Mouse (Mus musculus) bone marrow macrophage, adult 2 months (primary cell): ENCODE results near the gene Fbxo44. TPM values are rescaled to one million over a fixed set of nuclear protein-coding genes. Genes with fewer than 3 reads are reported as not detected.
"Not testable (repeated sequence)": the region's sequence is repeated elsewhere in the genome, so short reads cannot be mapped to it uniquely, and the experiment has no call there.

Source experiments
- H3K27ac ChIP-seq: 2 replicates; pipeline ENCODE4 v1.5.1; 2012; ENCODE audit warnings: low read depth, low read length; ENCODE audit not compliant: insufficient read depth
- H3K4me1 ChIP-seq: 2 replicates; pipeline ENCODE4 v1.6.1; 2012; ENCODE audit warnings: low read length; ENCODE audit not compliant: control insufficient read depth, insufficient read depth
- H3K4me3 ChIP-seq: 2 replicates; pipeline ENCODE4 v1.5.1; 2012; ENCODE audit warnings: mild to moderate bottlenecking, low read length, moderate library complexity; ENCODE audit not compliant: insufficient read depth
- CTCF ChIP-seq: IDR thresholded peaks from 2 replicates; pipeline ENCODE4 v1.5.1; 2012; ENCODE audit warnings: low read depth, mild to moderate bottlenecking, low read length, moderate library complexity
- POLR2A ChIP-seq: IDR thresholded peaks from 2 replicates; pipeline ENCODE4 v1.6.1; 2012; ENCODE audit warnings: mild to moderate bottlenecking, low read depth, low read length, borderline replicate concordance
- polyA plus RNA-seq: library from polyadenylated mRNA; stranded (reverse); fragments of >200 nt; gene quantifications from 2 replicates; pipeline ENCODE4 v1.2.4, GENCODE M21; 2012; ENCODE audit not compliant: missing spikeins, insufficient read depth, insufficient read length

Gene Fbxo44
- 5.9 and 8.3 TPM in 2 replicates for polyA plus RNA-seq

- peaks cover 2% of the 10 kb centered on the region; the same call in 1 of the 2 replicates for H3K4me1 ChIP-seq
- no peak within 1 kb of the TSS for H3K27ac ChIP-seq
- peak within 1 kb of the TSS; percentile 69 for H3K4me3 ChIP-seq
- TF ChIP-seq CTCF (no peak), POLR2A (no peak)
Measured at GRCm38 (mm10) chr4:148160436-148161390, at the start of gene Fbxo44, which contains the start of gene Fbxo2. Fbxo44 (minus strand) TSS chr4:148160482. Fbxo2 (plus strand) TSS chr4:148160621.

- Histone ChIP-seq H3K4me1 (no peaks in the 10 kb centered on the region), H3K4me3 (no peak overlapping the region), H3K27ac (no peak overlapping the region)
- TF ChIP-seq CTCF: no peak
- TF ChIP-seq POLR2A: no peak
Measured at GRCm38 (mm10) chr4:148204873-148205232, 44.6 kb upstream of the Fbxo44 start.

GRCm38 (mm10) chr4:148204061-148204872 is 44.0 kb upstream of the Fbxo44 start:
- Histone ChIP-seq H3K4me1 (no peaks in the 10 kb centered on the region), H3K27ac (no peak overlapping the region), H3K4me3 (no peak overlapping the region)
- TF ChIP-seq CTCF (no peak), POLR2A (no peak)

GRCm38 (mm10) chr4:148203557-148203956 is 43.3 kb upstream of the Fbxo44 start:
- TF ChIP-seq POLR2A: no peak
- no peak for TF ChIP-seq CTCF
- H3K4me3 ChIP-seq: no peak overlapping the region
- no peaks in the 10 kb centered on the region for H3K4me1 ChIP-seq
- H3K27ac ChIP-seq: no peak overlapping the region

- TF ChIP-seq CTCF (no peak), POLR2A (no peak)
- Histone ChIP-seq H3K27ac (no peak overlapping the region), H3K4me3 (no peak overlapping the region), H3K4me1 (no peaks in the 10 kb centered on the region)
Measured at GRCm38 (mm10) chr4:148198721-148199120, 38.4 kb upstream of the Fbxo44 start.

GRCm38 (mm10) chr4:148194400-148194799 is 34.1 kb upstream of the Fbxo44 start:
- Histone ChIP-seq H3K4me1 (no peaks in the 10 kb centered on the region), H3K4me3 (no peak overlapping the region), H3K27ac (no peak overlapping the region)
- TF ChIP-seq POLR2A: no peak
- TF ChIP-seq CTCF: no peak

GRCm38 (mm10) chr4:148192707-148193245 is 32.5 kb upstream of the Fbxo44 start:
- Histone ChIP-seq H3K4me3 (no peak overlapping the region), H3K27ac (no peak overlapping the region), H3K4me1 (no peaks in the 10 kb centered on the region)
- TF ChIP-seq POLR2A: no peak
- no peak for TF ChIP-seq CTCF

GRCm38 (mm10) chr4:148188767-148189166 is 28.5 kb upstream of the Fbxo44 start:
- not testable (repeated sequence) for H3K4me3 ChIP-seq, H3K27ac ChIP-seq, H3K4me1 ChIP-seq

GRCm38 (mm10) chr4:148185819-148186218 is 25.5 kb upstream of the Fbxo44 start:
- Histone ChIP-seq H3K4me3 (no peak overlapping the region), H3K4me1 (no peaks in the 10 kb centered on the region), H3K27ac (no peak overlapping the region)
- no peak for TF ChIP-seq POLR2A

- H3K27ac ChIP-seq: no peak overlapping the region
- H3K4me3 ChIP-seq: no peak overlapping the region
- TF ChIP-seq POLR2A: no peak
- no peak for TF ChIP-seq CTCF
- no peaks in the 10 kb centered on the region for H3K4me1 ChIP-seq
Measured at GRCm38 (mm10) chr4:148184564-148184963, 24.3 kb upstream of the Fbxo44 start.
